10 mouse cellular contexts compared by ENCODE assay signal in genomic region chr5:35103528-35103927, GRCm38 (mm10). TPM values are rescaled to one million over a fixed set of nuclear protein-coding genes. Genes with fewer than 3 reads are reported as not detected.
A peak's percentile ranks its signal among the peaks of the same experiment; 100 is the strongest.
DNase-seq lines count a peak whose midpoint lies in the region; ATAC-seq and TF ChIP-seq lines count a peak whose summit lies in the region.
"Had no signal": no experiment of that assay in that cellular context is flagged by ENCODE, and none has a peak within 500 bp of the region (broad histone marks: within the 10 kb centered on the region; RNA-seq: fewer than 3 reads in every experiment).

No protein-coding gene starts in this region.

- H3K4me2 ChIP-seq in heart, embryonic 16.5 days (ENCODE audit: low read depth, low read length), result peak overlapping the region; percentile 79; the same call in 1 of the 2 replicates
- H3K4me2 ChIP-seq in forebrain, embryonic 16.5 days (ENCODE audit: low read length), result peak overlapping the region; percentile 63
- H3K4me2 ChIP-seq in liver, embryonic 15.5 days, result peak overlapping the region; percentile 80

- H3K27ac ChIP-seq in heart, embryonic 16.5 days (ENCODE audit: low read length), result no peak overlapping the region
- peak overlapping the region; percentile 65; the same call in 1 of the 2 replicates for H3K27ac ChIP-seq in ES-E14 (ENCODE audit: insufficient read depth, low read depth, low read length, poor library complexity, severe bottlenecking)
- H3K27ac ChIP-seq in forebrain, embryonic 16.5 days (ENCODE audit: low read length), result no peak overlapping the region
- H3K27ac ChIP-seq in liver, embryonic 15.5 days (replicated peaks), result peak overlapping the region; percentile 24; the same call in 1 of the 2 replicates

- H3K4me1 ChIP-seq in heart, embryonic 16.5 days (ENCODE audit: control insufficient read depth, insufficient read depth, low read length), result peaks cover 17% of the 10 kb centered on the region
- peaks cover 0 to 18% of the 10 kb centered on the region in 2 experiments; a peak in 3 of 4 replicates for H3K4me1 ChIP-seq in ES-E14 (ENCODE audit: control insufficient read depth in 2 of 2, insufficient read depth in 2 of 2, low read length in 2 of 2, poor library complexity in 1 of 2)
- peaks cover 25% of the 10 kb centered on the region for H3K4me1 ChIP-seq in forebrain, embryonic 16.5 days (replicated peaks; ENCODE audit: control insufficient read depth, insufficient read depth, low read length)
- H3K4me1 ChIP-seq in liver, embryonic 15.5 days (replicated peaks), result peaks cover 38% of the 10 kb centered on the region
- peaks cover 13% of the 10 kb centered on the region for H3K4me1 ChIP-seq in lung, adult 2 months (ENCODE audit: control insufficient read depth, insufficient read depth, low read length)

- H3K27me3 ChIP-seq in heart, embryonic 16.5 days (ENCODE audit: control insufficient read depth, insufficient read depth, low read length), result no peaks in the 10 kb centered on the region
- no peaks in the 10 kb centered on the region; the same call in 1 of the 2 replicates for H3K27me3 ChIP-seq in forebrain, embryonic 16.5 days (replicated peaks; ENCODE audit: control insufficient read depth, insufficient read depth, low read length)
- H3K27me3 ChIP-seq in liver, embryonic 15.5 days, result peaks cover 6% of the 10 kb centered on the region

- 45% methylated on average over 2 of the region's 2 CpGs for WGBS in heart, embryonic 16.5 days
- 95% methylated on average over 2 of the region's 2 CpGs for WGBS in forebrain, embryonic 16.5 days
- WGBS in liver, embryonic 15.5 days (ENCODE audit: insufficient replicate concordance), result 22% methylated on average over 2 of the region's 2 CpGs
- 50% methylated on average over 2 of the region's 2 CpGs for WGBS in lung, adult 2 months

- H3K4me3 ChIP-seq in heart, embryonic 16.5 days (ENCODE audit: low read length), result no peak overlapping the region
- peak overlapping the region; percentile 73 to 92 for H3K4me3 ChIP-seq in ES-E14 (ENCODE audit: insufficient read depth in 1 of 2, low read depth in 1 of 2, low read length in 2 of 2, poor library complexity in 1 of 2, severe bottlenecking in 1 of 2)
- no peak overlapping the region; the same call in none of the 2 replicates for H3K4me3 ChIP-seq in forebrain, embryonic 16.5 days (replicated peaks; ENCODE audit: low read length)
- H3K4me3 ChIP-seq in liver, embryonic 15.5 days (replicated peaks), result peak overlapping the region; percentile 69
- no peak overlapping the region for H3K4me3 ChIP-seq in lung, adult 2 months (replicated peaks; ENCODE audit: extremely low read depth, low read depth, low read length)

- peaks cover 20% of the 10 kb centered on the region for H3K36me3 ChIP-seq in heart, embryonic 16.5 days (ENCODE audit: control insufficient read depth, insufficient read depth)
- peaks cover 41% of the 10 kb centered on the region for H3K36me3 ChIP-seq in ES-E14 (ENCODE audit: control insufficient read depth, insufficient read depth, low read length, poor library complexity, severe bottlenecking)
- H3K36me3 ChIP-seq in forebrain, embryonic 16.5 days (ENCODE audit: control insufficient read depth, insufficient read depth), result peaks cover 19% of the 10 kb centered on the region
- H3K36me3 ChIP-seq in liver, embryonic 15.5 days (replicated peaks), result peaks cover 41% of the 10 kb centered on the region

- in situ Hi-C loops in ES-E14 (cut with MboI; ENCODE audit: low sequenced_read_pairs in 2 of 2, unreplicated experiment in 2 of 2), result no loop called here

- no peak for TF ChIP-seq CTCF in lung, adult 2 months (IDR thresholded peaks at IDR 0.05; ENCODE audit: insufficient read depth, low read length)

- no peak for ATAC-seq in heart, embryonic 16.5 days (replicated peaks; ENCODE audit: extremely low read depth, insufficient read depth, low FRiP score)
- no peak for ATAC-seq in forebrain, embryonic 16.5 days
- ATAC-seq in liver, embryonic 15.5 days (ENCODE audit: insufficient read depth), result peak; percentile 22; the same call in 1 of the 2 replicates
- no peak for ATAC-seq in erythroid progenitor cell, adult 5-6 weeks (replicated peaks; ENCODE audit: low FRiP score, poor library complexity, severe bottlenecking)
- ATAC-seq in cerebellum, adult (ENCODE audit: insufficient number of reproducible peaks, low FRiP score, low TSS enrichment), result no peak

- no peaks in the 10 kb centered on the region for H3K9me3 ChIP-seq in heart, embryonic 16.5 days (replicated peaks; ENCODE audit: control insufficient read depth, low read length)
- no peaks in the 10 kb centered on the region for H3K9me3 ChIP-seq in ES-E14 (ENCODE audit: control insufficient read depth, insufficient read depth, low read depth, low read length)
- no peaks in the 10 kb centered on the region for H3K9me3 ChIP-seq in forebrain, embryonic 16.5 days (ENCODE audit: control insufficient read depth, low read length)
- no peaks in the 10 kb centered on the region for H3K9me3 ChIP-seq in liver, embryonic 15.5 days (replicated peaks)

- no peak for TF ChIP-seq POLR2A in lung, adult 2 months (IDR thresholded peaks at IDR 0.05; ENCODE audit: borderline replicate concordance, extremely low read depth, low read depth, low read length)

- H3K9ac ChIP-seq in heart, embryonic 16.5 days (ENCODE audit: low read length), result no peak overlapping the region; the same call in 1 of the 2 replicates
- H3K9ac ChIP-seq in ES-E14 (ENCODE audit: insufficient read depth, low read depth, low read length, poor library complexity, severe bottlenecking), result no peak overlapping the region
- no peak overlapping the region for H3K9ac ChIP-seq in forebrain, embryonic 16.5 days (replicated peaks; ENCODE audit: low read depth, low read length)
- H3K9ac ChIP-seq in liver, embryonic 15.5 days, result peak overlapping the region; percentile 31

- no peak for DNase-seq in heart, adult 9 months (ENCODE audit: low spot score in 2 of 2)
- DNase-seq in ES-E14 (ENCODE audit: low read depth, low spot score), result no peak
- DNase-seq in lung, adult 2 months, result no peak
- DNase-seq: gastrocnemius, postnatal 36 days had no signal

TF ChIP-seq in ES-E14, 5 proteins besides CTCF, POLR2A, EP300 and RAD21:
- TF ChIP-seq ZNF384 (IDR thresholded peaks at IDR 0.05; ENCODE audit: low read depth, low read length) (no peak), ZC3H11A (IDR thresholded peaks at IDR 0.05; ENCODE audit: borderline replicate concordance, low read depth, low read length) (no peak), HCFC1 (IDR thresholded peaks at IDR 0.05; ENCODE audit: borderline replicate concordance, insufficient read depth, low read length) (no peak), CHD2 (IDR thresholded peaks at IDR 0.05; ENCODE audit: low read depth, low read length) (no peak), MAFK (IDR thresholded peaks at IDR 0.05; ENCODE audit: insufficient read depth, low read depth, low read length) (no peak)

RNA-seq across cellular contexts. Expression of gene Lrpap1, which starts 2.0 kb away (rescaled TPM):
- polyA plus RNA-seq in heart, embryonic 16.5 days (2015; fragmentation: Nextera tagmentation; extraction: Ambion mirVana), result 113 and 131 TPM in 2 replicates
- 258 and 275 TPM in 2 replicates for total RNA-seq in ES-E14 (2012; rRNA removed)
- polyA plus RNA-seq in forebrain, embryonic 16.5 days (2015; fragmentation: Nextera tagmentation; extraction: Ambion mirVana), result 151 and 155 TPM in 2 replicates
- polyA plus RNA-seq in liver, embryonic 15.5 days (2015; fragmentation: Nextera tagmentation; extraction: Ambion mirVana), result 77.9 and 82.8 TPM in 2 replicates
- total RNA-seq in erythroid progenitor cell, adult 5-6 weeks (2015; ENCODE audit: low replicate concordance), result 7.1 and 8.6 TPM in 2 replicates
- 13.3 and 17.8 TPM in 2 replicates for total RNA-seq in erythroid progenitor cell, adult 5-6 weeks (2017; ENCODE audit: low replicate concordance)
- polyA plus RNA-seq in lung, adult 2 months (2012; rRNA removed), result 41.6 and 59.7 TPM in 2 replicates

RNA-seq across cellular contexts. Expression of gene Dok7, which starts 47.0 kb away (rescaled TPM):
- 14.9 and 17.3 TPM in 2 replicates for polyA plus RNA-seq in heart, embryonic 16.5 days (2015; fragmentation: Nextera tagmentation; extraction: Ambion mirVana)
- total RNA-seq in ES-E14 (2012; rRNA removed), result 0.18 and 1.2 TPM in 2 replicates
- 7.0 and 7.8 TPM in 2 replicates for polyA plus RNA-seq in forebrain, embryonic 16.5 days (2015; fragmentation: Nextera tagmentation; extraction: Ambion mirVana)
- polyA plus RNA-seq in liver, embryonic 15.5 days (2015; fragmentation: Nextera tagmentation; extraction: Ambion mirVana), result 0.15 and 0.22 TPM in 2 replicates
- not detected in 2 replicates for total RNA-seq in erythroid progenitor cell, adult 5-6 weeks (2015; ENCODE audit: low replicate concordance)
- total RNA-seq in erythroid progenitor cell, adult 5-6 weeks (2017; ENCODE audit: low replicate concordance), result not detected in 2 replicates
- 1.9 and 2.3 TPM in 2 replicates for polyA plus RNA-seq in lung, adult 2 months (2012; rRNA removed)
- total RNA-seq: CH12.LX had no signal

Comparison
In these comparisons a context has a peak if more than half of its experiments do, and no peak if none do; other contexts are left out.
1. H3K27ac ChIP-seq: peak in ES-E14 (single experiment) and liver, embryonic 15.5 days (single experiment); none in heart, embryonic 16.5 days (single experiment) and forebrain, embryonic 16.5 days (single experiment).
2. H3K4me3 ChIP-seq: peak in ES-E14 (2 of 2) and liver, embryonic 15.5 days (single experiment); none in heart, embryonic 16.5 days (single experiment), forebrain, embryonic 16.5 days (single experiment) and lung, adult 2 months (single experiment).
3. Peak in every context shown above with its lines, with median percentiles within 50 percentile points of each other: H3K4me2 ChIP-seq.